Mouse (Mus musculus) right cerebral cortex, postnatal 36 days (tissue): ENCODE measurements around the gene Pgap1.

Experiments
- DNase-seq, 2 experiments: peaks; one replicate each; pipeline ENCODE4 v3.0.0; 2022; ENCODE audit warnings: low spot score in 2 of 2, mixed read lengths in 1 of 2

Gene Pgap1

DNA sequence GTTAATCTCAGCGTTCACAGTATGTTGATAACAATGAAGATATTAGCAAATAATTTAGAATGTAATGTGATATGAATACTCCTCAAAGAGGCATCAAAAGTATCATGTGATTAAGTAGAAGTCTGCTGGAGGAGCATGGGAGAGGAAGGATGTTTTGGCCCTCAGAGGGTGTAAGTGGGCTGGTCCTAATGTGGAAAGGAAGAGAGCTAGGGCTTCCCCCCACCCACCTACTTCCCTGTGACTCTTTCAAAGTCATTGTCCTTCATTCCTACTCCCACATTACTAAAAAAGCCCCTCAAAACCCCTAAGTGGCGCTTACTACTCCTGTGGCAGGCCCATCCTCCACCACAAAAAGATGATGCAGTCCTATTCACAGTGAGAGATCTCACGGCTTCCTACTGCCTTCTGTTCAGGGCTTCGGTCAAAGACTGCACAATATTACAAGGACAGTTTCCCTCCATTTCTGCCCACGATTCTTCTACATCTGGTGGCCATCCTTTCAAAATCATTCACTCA lies 37.4 kb downstream of the Pgap1 start:
- DNase-seq, result no peak

DNA sequence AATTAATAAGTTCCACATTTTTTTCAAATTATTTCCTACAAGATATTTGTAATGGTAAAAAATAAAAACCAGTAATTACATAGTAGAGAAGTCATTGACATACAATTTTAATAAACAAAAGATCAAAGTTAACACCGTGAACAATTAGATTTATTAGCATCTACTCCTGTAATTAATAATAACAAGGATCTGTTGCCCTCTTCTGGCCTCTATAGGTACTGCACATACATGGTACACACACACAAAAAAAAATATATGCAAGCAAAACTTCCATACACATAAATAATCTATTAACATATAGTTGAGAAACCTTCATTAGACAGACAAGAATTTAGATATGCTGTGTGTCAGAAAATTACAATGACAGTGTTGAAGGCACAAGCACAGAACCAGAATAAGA lies 43.6 kb downstream of the Pgap1 start:
- no peak for DNase-seq

DNA sequence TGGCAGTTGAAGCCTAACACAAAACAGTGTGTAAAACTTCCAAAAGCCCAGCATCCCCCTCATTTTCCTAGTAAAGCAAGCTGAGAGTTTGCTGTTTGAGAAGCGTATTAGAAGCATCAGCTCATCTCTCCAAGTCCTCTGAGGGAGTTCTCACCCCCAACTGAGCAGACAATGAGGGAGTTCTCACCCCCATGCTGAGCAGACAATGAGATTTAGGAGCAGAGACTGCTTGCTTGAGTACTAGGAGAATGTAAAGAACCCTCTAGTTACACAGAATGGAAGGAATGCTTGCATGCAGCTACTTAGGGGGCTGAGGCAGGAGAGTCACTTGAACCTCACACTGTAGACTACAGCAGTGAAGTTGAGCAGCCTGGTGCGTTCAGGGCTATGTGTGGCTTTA lies 59.0 kb downstream of the Pgap1 start:
- no peak for DNase-seq

DNA sequence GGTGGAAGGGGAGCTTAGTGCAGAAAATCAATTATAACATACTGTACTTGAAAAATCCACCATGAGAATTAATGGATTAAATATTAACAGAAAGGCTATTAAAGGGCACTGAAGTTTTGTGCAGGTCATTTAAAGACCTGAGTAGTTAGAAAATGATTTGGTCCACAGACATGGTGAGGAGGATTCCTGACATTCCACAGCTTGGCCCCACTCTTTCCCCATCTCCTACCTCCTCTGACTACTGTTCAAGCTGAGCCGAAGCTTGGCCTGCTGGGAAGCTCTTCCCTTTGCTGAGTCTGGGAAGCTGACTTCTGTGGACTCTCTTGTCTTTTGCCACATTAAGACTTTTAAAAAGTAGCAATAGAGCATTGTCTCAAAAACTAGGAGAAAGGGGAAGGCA lies 61.2 kb downstream of the Pgap1 start:
- DNase-seq, result no peak

DNA sequence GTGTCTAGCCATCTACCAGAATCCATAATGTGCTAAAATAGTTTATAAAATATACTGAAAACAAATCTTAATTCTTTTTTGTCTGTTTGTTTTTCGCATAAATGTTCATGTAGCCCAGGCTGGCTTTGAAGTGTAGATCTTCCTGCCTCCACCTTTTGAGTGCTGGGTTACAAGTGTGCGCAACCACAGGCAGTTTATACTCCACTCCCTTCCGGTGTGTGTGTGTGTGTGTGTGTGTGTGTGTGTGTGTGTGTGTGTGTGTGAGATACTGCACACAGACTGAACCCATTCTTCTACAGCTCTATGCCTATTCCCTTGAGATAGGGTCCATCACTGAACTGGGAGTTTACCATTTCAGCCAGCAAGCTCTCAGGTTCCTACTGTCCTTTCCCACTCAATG lies 64.0 kb downstream of the Pgap1 start:
- no peak for DNase-seq

DNA sequence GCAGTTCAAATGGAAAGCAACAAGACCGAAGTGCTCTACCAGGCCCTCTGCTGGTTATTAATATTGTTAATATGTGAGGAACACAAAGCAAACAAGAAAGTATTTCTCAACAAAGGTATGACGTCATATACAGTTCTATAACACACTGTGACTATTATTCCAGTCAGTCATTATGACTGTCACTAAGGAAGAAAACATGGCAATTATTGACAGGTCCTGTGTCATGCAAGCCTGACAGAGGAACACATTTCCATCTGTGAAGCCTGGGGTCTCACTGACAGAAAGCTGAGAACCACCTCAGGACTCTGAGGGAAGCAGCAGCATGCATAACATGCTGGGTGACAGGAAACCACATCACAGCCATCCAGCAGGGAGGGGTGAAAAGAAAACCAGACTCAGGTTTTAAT lies 65.0 kb downstream of the Pgap1 start:
- no peak for DNase-seq

DNA sequence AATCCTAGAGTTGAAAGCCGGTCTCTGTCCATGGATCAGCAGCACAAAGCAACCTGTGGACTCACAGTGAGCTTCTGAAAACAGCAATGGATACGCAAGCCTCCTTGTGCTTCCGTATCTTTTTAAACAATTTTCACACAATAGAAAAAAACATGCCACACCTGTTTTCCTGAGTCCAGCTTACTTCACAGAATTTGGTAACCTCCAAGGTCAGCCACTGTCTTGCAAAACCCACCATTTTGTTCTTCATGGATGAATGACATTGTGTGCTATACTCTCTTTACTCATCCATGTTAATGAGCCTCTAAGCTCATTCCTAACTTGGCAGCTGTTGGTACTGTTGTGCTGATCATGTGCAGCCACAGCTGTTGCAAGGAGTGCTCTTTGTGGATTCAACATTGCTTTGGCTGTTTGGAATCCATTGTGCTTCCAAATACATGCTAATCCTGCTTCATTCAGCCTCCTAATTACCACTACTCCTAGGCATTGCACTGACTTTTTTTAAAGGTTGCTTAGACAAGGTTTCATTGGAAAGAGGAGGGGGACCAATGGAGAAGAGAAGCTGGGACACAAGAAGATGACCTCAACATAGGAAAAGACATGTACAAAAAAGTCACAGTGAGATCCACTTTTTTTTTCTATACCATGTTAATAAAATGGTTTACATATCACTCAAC lies 72.6 kb downstream of the Pgap1 start:
- DNase-seq, result no peak

DNA sequence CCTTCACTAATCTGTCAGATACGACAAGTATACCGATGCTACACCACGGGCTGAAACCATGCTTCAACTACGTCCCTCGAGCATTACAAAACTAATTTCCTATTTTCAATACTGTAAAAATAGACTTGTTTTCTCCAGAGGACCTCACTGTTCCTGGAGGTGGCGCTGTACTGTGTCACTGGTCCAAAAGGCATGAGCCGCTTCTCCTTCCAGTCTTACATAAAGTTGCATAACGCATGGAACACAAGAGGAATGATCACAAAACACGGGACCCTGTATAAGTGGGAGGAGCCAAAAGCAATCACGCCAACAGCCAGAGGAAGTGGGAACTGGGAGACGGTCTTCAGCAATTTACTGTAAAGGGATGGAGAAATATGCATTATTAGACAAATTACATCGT lies 77.0 kb downstream of the Pgap1 start:
- DNase-seq, result no peak

DNA sequence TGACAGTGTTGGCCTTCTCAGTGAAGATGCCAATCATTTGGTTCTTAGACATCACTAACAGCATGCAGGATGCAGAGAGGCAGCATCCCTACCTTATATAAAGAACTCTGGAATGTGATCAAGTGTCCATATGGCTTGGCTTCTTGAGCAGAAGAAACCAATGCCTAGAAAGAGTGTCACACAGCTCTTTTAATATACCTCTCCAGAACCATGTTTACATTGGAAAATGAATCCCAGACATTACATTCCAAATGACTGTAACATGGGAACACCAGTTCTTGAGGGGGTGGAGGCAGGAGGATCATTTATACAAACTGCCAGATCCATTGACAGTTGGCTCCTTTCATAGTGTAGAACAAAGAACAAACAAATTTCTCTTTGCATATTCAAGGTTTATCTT lies 88.8 kb downstream of the Pgap1 start:
- DNase-seq, result peak in 1 of 2 experiments; percentile 20

DNA sequence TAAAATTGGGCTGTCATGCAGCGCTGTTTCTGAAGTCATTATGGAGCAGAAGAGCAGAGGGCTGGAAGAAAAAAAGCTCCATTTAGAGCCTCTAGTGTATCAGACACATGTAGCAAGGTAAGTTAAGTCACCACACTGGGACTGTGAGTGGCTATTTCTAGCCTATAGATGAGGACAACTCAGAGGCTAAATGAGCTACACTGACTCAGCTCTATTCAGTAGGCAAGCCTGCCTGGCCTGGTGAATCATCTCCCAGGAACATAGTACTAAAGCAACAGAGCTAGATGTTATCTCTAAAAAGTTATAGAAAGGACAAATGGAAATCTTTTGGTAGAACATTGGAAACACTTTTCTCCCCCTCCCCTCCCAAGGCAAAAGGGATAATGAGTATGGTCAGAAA lies 90.1 kb downstream of the Pgap1 start:
- DNase-seq, result peak; percentile 16 to 54

DNA sequence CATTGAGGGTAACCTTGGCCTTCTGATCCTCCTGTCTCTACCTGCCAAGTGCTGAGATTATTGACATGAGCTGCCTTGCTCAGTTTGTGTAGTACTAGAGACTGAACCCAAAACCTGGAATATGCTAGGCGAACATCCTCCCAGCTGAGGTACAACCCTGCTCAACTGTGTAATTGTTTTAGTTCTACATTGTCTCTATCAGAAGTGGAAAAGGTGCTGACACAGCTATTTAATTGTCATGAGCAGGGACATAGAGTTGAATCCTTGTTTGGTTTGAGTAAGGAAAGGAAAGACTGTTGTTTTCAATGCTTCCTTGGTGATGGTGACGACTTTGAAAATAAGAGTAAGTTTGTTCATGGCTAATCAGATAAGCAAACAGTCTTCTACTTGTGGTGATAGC lies 105.4 kb downstream of the Pgap1 start:
- DNase-seq, result no peak

DNA sequence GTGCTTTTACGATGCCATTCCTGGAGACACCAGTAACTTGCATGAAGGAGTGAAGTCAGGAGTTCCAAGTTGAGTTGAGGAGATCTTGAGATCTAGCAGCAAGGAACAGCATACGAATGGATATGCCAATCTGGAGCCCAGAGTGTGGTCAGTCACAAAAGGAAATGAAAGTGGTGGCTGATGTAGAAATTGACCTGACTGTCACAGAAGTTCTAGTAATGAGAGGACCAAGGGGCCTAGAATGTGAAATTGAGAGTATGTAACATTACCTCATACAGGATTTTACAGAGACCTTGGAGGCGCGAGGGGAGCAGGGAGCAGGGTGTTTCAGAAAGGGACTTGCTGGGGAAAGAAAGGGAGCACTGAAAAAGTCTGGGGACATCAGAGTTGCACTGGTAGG lies 108.7 kb downstream of the Pgap1 start:
- DNase-seq, result no peak

DNA sequence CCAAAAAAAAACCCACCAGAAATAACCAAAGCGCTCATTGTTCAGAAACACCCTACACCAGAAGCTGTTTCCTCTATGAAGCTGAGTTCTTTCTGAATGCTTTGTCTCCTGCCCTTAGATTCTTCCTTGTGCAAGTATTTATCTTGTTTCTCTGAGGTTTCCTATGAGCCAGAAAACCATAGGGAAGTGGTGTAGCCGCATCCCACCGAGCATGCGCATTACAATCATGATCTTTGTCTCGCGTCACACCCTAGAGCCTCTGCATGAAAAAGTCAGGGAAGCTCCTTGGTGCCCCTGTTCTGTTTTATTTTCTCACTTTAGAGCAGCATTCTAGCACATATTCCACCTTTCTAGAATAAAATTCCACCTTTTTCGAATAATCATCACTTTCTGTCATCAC lies 113.8 kb downstream of the Pgap1 start:
- DNase-seq, result no peak

DNA sequence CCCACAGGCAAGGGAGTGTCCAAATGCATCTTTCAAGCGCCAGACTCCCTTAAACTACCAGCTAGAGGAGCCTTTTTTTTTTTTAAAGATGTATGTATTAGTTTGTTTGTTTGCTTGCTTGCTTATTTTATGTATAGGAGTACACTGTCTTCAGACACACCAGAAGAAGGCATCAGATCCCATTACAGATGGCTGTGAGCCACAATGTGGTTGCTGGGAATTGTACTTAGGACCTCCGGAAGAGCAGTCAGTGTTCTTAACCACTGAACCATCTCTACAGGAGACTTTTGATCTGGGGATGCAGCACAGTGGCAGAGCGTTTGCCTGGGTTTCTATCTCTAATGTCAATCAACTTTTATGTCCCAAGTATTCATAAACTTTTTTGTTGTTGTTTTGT lies 118.4 kb downstream of the Pgap1 start:
- DNase-seq, result no peak

DNA sequence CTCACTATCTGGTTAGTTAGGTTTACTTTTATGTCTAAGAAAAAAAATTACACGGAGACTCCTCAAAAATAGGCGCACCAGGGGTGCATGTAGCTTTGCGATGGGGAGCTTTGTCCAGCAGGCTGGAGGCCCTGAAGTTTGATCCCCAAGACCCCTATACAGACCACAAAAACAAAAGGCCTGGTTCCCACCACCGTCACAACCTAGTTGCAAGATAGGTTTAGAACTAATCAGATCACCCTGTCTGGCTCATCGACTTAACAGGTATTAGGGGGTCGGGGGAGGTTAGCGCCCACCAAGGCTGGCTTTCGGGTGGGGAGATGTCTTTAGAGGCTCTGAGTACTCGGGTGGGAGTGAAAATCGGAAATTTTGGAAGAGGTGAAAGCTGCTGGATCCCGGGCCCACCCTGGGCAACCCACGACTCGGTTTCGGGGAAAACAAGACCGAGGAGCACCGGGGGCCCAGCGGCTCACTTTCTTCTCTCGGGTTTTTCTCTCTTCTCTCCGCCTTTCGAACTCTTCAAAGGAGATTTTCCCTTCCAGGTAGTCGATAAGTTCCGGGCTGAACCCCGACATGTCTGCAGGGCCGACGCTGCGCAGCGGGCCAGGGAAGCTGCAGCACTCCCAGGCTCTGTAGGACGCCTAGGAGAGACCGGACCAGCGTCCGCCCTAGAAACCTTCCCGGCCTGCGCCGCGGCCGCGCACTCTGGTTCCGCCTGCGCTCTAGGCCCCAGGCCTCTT lies 119.0 kb downstream of the Pgap1 start, which contains the start of gene Gtf3c3:
Gene Gtf3c3 (minus strand): TSS at position 632 of the 740 bp plus-strand sequence.
- peak; percentile 52 to 53 for DNase-seq
